Mouse (Mus musculus) megakaryocyte, embryonic 14.5 days (primary cell): ENCODE data around the gene Fads1. TPM values are rescaled to one million over a fixed set of nuclear protein-coding genes. Genes with fewer than 3 reads are reported as not detected.
A peak's percentile ranks its signal among the peaks of the same experiment; 100 is the strongest.

ENCODE experiments used
- H3K27me3 ChIP-seq: replicated peaks from 2 replicates; pipeline ENCODE3; 2012; ENCODE audit warnings: inconsistent platforms
- H3K36me3 ChIP-seq: replicated peaks from 2 replicates; pipeline ENCODE3; 2012; ENCODE audit warnings: low read length, inconsistent platforms, mixed read lengths
- H3K4me1 ChIP-seq: 2 replicates; pipeline ENCODE4 v1.6.1; 2012; ENCODE audit warnings: inconsistent platforms
- H3K4me3 ChIP-seq: replicated peaks from 2 replicates; pipeline ENCODE3; 2012; ENCODE audit warnings: moderate library complexity, mild to moderate bottlenecking, inconsistent platforms
- H3K9me3 ChIP-seq: 2 replicates; pipeline ENCODE4 v1.6.1; 2012; ENCODE audit warnings: inconsistent platforms
- FLI1 ChIP-seq: IDR thresholded peaks from 2 replicates; pipeline ENCODE4 v1.6.1; 2012; ENCODE audit warnings: low read length, inconsistent platforms, mixed read lengths
- GATA1 ChIP-seq: IDR thresholded peaks from 3 replicates; pipeline ENCODE4 v1.6.1; 2012; ENCODE audit warnings: mixed read lengths, low read length, inconsistent platforms, borderline replicate concordance
- polyA plus RNA-seq: library from polyadenylated mRNA; stranded (reverse); fragments of >175 nt; gene quantifications from 2 replicates; pipeline ENCODE4 v1.2.3, GENCODE M21; 2012; ENCODE audit warnings: low replicate concordance; ENCODE audit not compliant: insufficient read depth

Gene Fads1
- polyA plus RNA-seq, 1 experiment: 76.5 TPM

DNA sequence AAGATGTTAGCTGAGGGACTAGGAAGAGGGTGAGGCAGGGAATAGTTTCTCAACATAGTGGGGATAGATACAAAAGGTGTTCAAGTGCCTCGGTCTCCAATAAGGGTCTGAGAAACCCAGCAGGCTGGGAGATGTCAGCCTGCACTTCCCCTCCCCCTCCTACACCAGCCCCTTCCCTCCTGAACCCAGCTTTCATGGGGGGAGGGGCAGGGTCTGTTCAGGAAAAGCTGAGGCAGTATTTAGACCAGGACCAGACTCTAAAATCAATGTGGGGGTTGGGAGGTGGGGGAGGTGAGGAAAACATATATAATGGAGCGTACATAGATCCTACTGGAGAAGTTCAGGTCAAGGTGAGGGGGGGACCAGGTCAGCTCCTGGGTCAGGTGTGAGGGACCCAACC is 56.7 kb downstream of the Fads1 start:
- no peak overlapping the region for H3K4me3 ChIP-seq
- H3K4me1 ChIP-seq: peaks cover 23% of the 10 kb centered on the region
- TF ChIP-seq GATA1 (no peak), FLI1 (no peak)
- H3K9me3 ChIP-seq: no peaks in the 10 kb centered on the region
- H3K36me3 ChIP-seq: no peaks in the 10 kb centered on the region
- H3K27me3 ChIP-seq: peaks cover 94% of the 10 kb centered on the region

DNA sequence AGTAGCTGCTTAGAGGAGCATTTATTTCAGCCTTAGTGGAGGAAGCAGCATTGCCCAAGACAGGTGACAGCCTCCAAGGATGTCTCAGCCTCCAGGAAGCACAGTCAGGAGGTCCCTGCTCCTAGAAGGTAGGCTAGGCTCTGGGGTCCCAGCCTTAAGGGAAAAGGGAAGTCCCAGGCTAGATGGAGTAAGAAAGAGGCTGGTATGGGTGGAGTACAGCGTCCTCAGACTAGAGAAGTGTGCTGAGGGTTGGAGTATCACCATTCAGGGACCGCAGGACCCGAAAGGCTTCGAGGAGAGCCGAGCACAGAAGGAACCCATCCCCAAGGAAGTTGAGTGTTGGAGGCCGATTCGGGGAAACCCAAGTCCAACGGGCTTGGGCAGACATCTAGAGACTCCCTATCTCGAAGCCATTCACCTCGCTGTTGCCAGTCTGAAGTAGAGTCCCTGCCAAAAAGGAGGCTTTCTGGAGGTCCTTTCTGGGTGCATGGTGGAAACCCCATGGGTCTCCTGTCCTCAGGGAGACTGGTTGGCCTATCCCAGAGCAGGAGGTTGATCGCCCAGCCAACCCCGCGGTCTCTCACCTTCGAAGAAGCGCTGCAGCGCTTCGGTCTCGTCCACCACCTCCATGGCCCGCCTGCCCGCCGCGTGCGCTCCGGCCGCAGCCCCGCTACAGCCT is 57.4 kb downstream of the Fads1 start:
- H3K4me1 ChIP-seq: peaks cover 23% of the 10 kb centered on the region
- peaks cover 93% of the 10 kb centered on the region for H3K27me3 ChIP-seq
- TF ChIP-seq GATA1 (no peak), FLI1 (no peak)
- H3K4me3 ChIP-seq: peak overlapping the region; percentile 90
- no peaks in the 10 kb centered on the region for H3K36me3 ChIP-seq
- no peaks in the 10 kb centered on the region for H3K9me3 ChIP-seq

DNA sequence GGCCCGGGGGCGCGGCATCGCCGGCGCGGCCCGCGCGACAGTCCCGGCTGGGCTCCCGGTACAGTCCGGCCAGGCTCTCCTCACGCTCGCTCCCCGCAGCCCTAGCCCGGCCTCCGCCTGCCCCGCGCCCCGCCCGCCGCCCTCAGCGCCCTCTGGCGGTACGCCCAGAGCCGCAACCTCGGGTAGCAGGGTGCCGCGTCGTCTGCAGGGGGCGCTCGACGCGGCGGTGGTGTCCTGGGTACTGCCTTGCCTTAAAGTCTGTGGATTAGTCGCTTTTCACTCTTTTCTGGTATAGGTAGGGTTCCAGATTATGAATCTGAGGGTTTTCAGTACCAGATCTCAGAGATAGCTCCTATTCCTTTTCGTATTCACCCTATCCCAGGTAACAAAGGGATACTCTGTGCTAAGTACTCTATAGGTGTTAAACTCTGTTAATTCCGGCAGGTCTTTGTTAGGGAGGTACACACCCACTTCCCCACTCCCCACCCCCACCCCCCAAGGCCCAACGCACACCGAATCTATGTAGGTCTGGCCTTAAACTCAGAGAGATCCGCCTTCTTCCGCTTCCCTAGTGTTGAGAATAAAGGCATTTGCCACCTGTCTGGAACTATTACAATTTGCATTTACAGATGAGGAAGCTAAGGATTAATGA is 58.1 kb downstream of the Fads1 start, which contains the start of gene Myrf:
Myrf (minus strand) TSS at position 95 of the 652 bp plus-strand sequence.
- H3K9me3 ChIP-seq: no peaks in the 10 kb centered on the region
- H3K4me1 ChIP-seq: peaks cover 23% of the 10 kb centered on the region
- peak within 1 kb of the TSS; percentile 90 for H3K4me3 ChIP-seq
- H3K27me3 ChIP-seq: peaks cover 93% of the 10 kb centered on the region
- TF ChIP-seq FLI1: no peak
- no peak for TF ChIP-seq GATA1
- no peaks in the 10 kb centered on the region for H3K36me3 ChIP-seq

DNA sequence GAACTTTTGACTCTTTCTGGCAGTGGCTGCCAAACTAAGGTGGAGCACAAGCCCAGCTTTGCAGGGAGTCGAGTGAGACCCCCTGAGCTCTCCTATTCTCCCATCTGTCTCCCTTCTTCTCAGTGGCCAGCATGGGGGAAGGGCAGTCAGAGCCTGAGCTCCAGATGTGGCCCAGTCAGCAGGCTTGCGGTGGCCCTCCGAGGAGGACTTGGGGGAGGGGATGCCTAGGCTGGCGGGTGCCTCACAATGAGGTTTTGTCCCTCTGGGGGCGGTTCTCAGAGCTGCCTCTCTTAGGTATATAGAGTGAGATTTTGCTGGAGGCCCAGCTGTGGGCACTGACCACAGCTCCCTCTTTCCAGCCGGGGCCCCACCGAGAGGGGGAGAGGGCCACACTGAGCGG is 60.2 kb downstream of the Fads1 start:
- TF ChIP-seq GATA1: no peak
- TF ChIP-seq FLI1: no peak
- Histone ChIP-seq H3K4me3 (no peak overlapping the region), H3K9me3 (no peaks in the 10 kb centered on the region), H3K36me3 (no peaks in the 10 kb centered on the region), H3K4me1 (peaks cover 32% of the 10 kb centered on the region), H3K27me3 (peaks cover 92% of the 10 kb centered on the region)

DNA sequence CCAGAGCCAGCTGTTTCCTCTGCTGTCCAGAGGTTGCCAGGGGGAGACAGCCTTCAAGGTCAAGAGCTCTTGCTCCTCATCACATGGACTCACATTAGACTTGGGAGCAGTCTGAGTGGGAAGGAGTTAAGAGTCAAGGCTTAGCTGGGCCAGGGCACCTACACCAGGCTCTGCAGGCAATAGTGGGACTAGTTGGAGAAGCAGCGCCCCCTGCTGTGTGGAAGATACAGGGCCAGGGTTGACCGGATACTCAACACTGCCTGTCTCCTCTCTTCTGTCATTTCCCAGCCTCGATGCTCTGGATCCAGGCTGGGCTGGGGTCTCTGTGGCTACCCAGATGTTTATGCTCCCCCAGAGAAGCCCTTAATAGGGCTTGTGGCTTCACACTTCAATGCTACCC is 61.5 kb downstream of the Fads1 start:
- Histone ChIP-seq H3K4me3 (no peak overlapping the region), H3K27me3 (peaks cover 91% of the 10 kb centered on the region), H3K36me3 (no peaks in the 10 kb centered on the region), H3K4me1 (peaks cover 23% of the 10 kb centered on the region), H3K9me3 (no peaks in the 10 kb centered on the region)
- TF ChIP-seq FLI1: no peak
- no peak for TF ChIP-seq GATA1

Other genes with a start within 250 kb of the Fads1 start
- 7,037 and 23,567 TPM in 2 replicates for gene Fth1, start 202.3 kb upstream of the Fads1 start, polyA plus RNA-seq
- not detected in 2 replicates for gene Best1, start 181.3 kb upstream of the Fads1 start, polyA plus RNA-seq
- 2.0 and 8.8 TPM in 2 replicates for gene Rab3il1, start 181.2 kb upstream of the Fads1 start, polyA plus RNA-seq
- 3.6 and 19.1 TPM in 2 replicates for gene Fads3, start 141.3 kb upstream of the Fads1 start, polyA plus RNA-seq
- gene Fads2, start 81.1 kb upstream of the Fads1 start, polyA plus RNA-seq: 111 and 271 TPM in 2 replicates
- 17.7 TPM in 1 of 2 replicates, not detected in the other for gene Tmem258, start 21.1 kb downstream of the Fads1 start, polyA plus RNA-seq
- gene Fen1, start 21.3 kb downstream of the Fads1 start, polyA plus RNA-seq: 2.6 and 18.8 TPM in 2 replicates
- gene Myrf, start 57.9 kb downstream of the Fads1 start, polyA plus RNA-seq: 0.34 and 0.56 TPM in 2 replicates
- gene Dagla, start 122.0 kb downstream of the Fads1 start, polyA plus RNA-seq: 0.29 and 1.1 TPM in 2 replicates
- not detected in 2 replicates for gene Syt7, start 206.2 kb downstream of the Fads1 start, polyA plus RNA-seq